Mouse (Mus musculus) heart, adult 2 months (tissue): ENCODE results near the gene Ppp1r12c. TPM values are rescaled to one million over a fixed set of nuclear protein-coding genes. Genes with fewer than 3 reads are reported as not detected.
"Not testable (repeated sequence)": the region's sequence is repeated elsewhere in the genome, so short reads cannot be mapped to it uniquely, and the experiment has no call there.

Experiments used
- DNase-seq, 2 experiments: peaks; one replicate each; pipeline ENCODE4 v3.0.0; 2021
- H3K27ac ChIP-seq: fragments of 200-600 bp; 2 replicates; pipeline ENCODE4 v1.8.1; 2022
- H3K27me3 ChIP-seq: fragments of 200-500 bp; 2 replicates; pipeline ENCODE4 v1.6.1; 2012; ENCODE audit warnings: mild to moderate bottlenecking, low read length, inconsistent platforms, mixed read lengths; ENCODE audit not compliant: control insufficient read depth, insufficient read depth
- H3K36me3 ChIP-seq: fragments of 200-500 bp; 2 replicates; pipeline ENCODE4 v1.6.1; 2012; ENCODE audit warnings: low read length, inconsistent platforms; ENCODE audit not compliant: control insufficient read depth, insufficient read depth
- H3K4me1 ChIP-seq: fragments of 200-500 bp; 2 replicates; pipeline ENCODE4 v1.6.1; 2011; ENCODE audit warnings: low read length; ENCODE audit not compliant: control insufficient read depth, insufficient read depth
- H3K4me3 ChIP-seq: fragments of 200-600 bp; 2 replicates; pipeline ENCODE4 v1.8.1; 2022
- H3K79me2 ChIP-seq: fragments of 200-500 bp; replicated peaks from 2 replicates; pipeline ENCODE4 v1.6.1; 2012; ENCODE audit warnings: mild to moderate bottlenecking, inconsistent platforms, low read length, moderate library complexity, mixed read lengths; ENCODE audit not compliant: control insufficient read depth, insufficient read depth
- H3K9ac ChIP-seq: fragments of 200-500 bp; 2 replicates; pipeline ENCODE4 v1.6.1; 2012; ENCODE audit warnings: low read depth, mild to moderate bottlenecking, control low read depth, inconsistent platforms, low read length, mixed read lengths
- CTCF ChIP-seq: fragments of 200-600 bp; IDR thresholded peaks from 2 replicates; pipeline ENCODE4 v1.8.1; 2022; ENCODE audit warnings: antibody characterized with exemption, mild to moderate bottlenecking, moderate library complexity
- EP300 ChIP-seq: fragments of 200-500 bp; IDR thresholded peaks from 2 replicates; pipeline ENCODE4 v1.6.1; 2011; ENCODE audit warnings: low read depth, low read length, control low read depth; ENCODE audit not compliant: insufficient read depth
- POLR2A ChIP-seq: fragments of 200-500 bp; IDR thresholded peaks from 2 replicates; pipeline ENCODE4 v1.6.1; 2011; ENCODE audit warnings: mild to moderate bottlenecking, low read depth, low read length, control low read depth; ENCODE audit not compliant: insufficient read depth
- WGBS: fragments of 180-500 bp; shearing (Covaris S2); methylation state at CpG from one replicate; pipeline ENCODE4 v1.1.7; 2018; 5-methylcytosine and 5-hydroxymethylcytosine counted together
- intact Hi-C: fragments of 180-260 bp; cut with DNase I; formaldehyde crosslinking; loops from one replicate; pipeline ENCODE4 v1.15.1; 2025
- polyA plus RNA-seq: library from polyadenylated mRNA; depleted of rRNA; stranded (reverse); fragments of >200 nt; gene quantifications from 2 replicates; pipeline ENCODE4 v1.2.3, GENCODE M21; 2012
- total RNA-seq, 2 experiments: library from RNA; stranded (reverse); gene quantifications; 2 replicates each; pipeline ENCODE4 v1.2.3; 2021

Gene Ppp1r12c
- total and polyA plus RNA-seq, 3 experiments = 47.0 to 67.1 (median 62.4) TPM

DNA sequence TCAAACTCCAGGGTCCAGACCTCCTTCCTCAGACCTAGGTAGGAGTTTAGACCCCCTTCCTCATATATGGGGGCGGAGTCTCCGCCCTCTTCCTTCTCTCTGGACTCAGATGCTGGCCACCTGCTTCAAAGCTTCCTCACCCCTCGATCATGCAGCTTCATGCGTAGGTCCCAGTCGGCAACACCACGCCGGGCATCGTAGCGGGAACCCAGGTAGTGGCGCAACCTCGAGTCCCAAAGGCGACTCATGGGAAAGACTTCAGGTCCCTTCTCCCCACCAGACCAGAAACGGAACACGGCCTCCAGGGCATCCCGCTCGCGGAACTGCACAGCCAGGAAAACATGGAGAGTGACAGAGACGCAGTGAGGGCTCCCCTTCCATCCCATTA is 25.8 kb upstream of the Ppp1r12c start:
- H3K27me3 ChIP-seq = no peaks in the 10 kb centered on the region
- 55% methylated on average over 18 of the region's 18 CpGs for WGBS
- intact Hi-C loops = no loop called here

DNA sequence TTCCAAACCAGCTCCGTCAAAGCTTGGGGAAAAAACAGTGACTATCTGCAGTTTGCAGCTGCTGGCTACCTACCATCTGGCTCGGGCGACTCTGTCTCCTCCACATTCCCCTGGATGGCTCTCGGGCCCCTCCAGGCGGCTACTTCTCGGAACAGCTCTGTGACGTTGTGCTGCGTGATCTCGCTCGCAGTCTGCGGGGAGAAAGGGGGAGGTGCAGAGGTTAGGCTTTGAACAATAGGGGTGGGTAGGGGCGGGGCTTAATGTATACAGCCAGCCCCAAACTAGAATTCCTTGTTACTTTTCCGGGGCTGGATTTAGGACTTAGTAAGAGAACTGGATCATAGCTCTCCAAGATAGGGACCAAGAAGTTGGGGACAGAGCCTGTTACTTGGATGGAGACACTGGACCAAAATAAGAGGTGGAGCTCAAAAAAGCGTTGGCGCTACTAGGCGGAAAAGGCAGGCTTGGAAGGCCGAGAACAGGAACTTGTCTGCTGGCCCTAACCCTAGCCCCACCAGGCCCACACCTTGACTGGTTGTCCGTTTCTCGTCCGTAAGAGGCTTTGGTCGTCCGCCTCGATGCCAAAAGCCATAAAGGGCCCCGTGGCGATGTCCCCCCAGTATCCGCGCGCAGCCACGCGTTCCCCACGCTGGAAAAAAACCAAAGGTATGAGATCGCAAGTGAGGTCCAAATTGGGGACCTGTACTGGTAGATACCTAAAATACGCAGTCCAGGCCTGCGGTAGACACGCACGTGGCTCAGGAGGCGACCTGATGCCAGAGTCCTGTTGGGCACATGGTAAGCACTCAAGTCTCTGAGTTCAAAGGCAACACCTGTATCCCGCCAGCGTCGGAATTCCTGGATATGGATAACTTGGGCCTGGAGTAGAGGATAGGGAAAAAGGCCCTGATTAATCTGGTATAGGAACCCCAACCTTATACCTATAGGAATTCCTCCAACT is 25.1 kb upstream of the Ppp1r12c start:
- Histone ChIP-seq H3K27me3 (no peaks in the 10 kb centered on the region), H3K4me3 (peak overlapping the region; percentile 36), H3K9ac (peak overlapping the region; percentile 64), H3K36me3 (no peaks in the 10 kb centered on the region), H3K4me1 (peaks cover 2% of the 10 kb centered on the region; the same call in 1 of the 2 replicates), H3K27ac (peak overlapping the region; percentile 64), H3K79me2 (no peaks in the 10 kb centered on the region)
- WGBS = 22% methylated on average over 40 of the region's 40 CpGs
- intact Hi-C loops = no loop called here
- DNase-seq = peak; percentile 82 to 85
- TF ChIP-seq CTCF = peak; percentile 80
- TF ChIP-seq POLR2A = peak; percentile 55; the same call in 1 of the 2 replicates
- TF ChIP-seq EP300 = peak; percentile 66

More for the DNA sequence above, 25.8 kb upstream of the Ppp1r12c start:
- no peak for DNase-seq
- Histone ChIP-seq H3K79me2 (no peaks in the 10 kb centered on the region), H3K36me3 (no peaks in the 10 kb centered on the region), H3K4me3 (no peak overlapping the region), H3K4me1 (peaks cover 2% of the 10 kb centered on the region; the same call in 1 of the 2 replicates), H3K9ac (no peak overlapping the region), H3K27ac (no peak overlapping the region)
- TF ChIP-seq POLR2A (no peak), CTCF (no peak), EP300 (no peak)

- not testable (repeated sequence) for H3K36me3 ChIP-seq, H3K79me2 ChIP-seq, H3K4me1 ChIP-seq, H3K27me3 ChIP-seq
- intact Hi-C loops = loop anchor here (2.0 kb wide), 1 partner anchor 92 kb away; no protein-coding TSS in a partner anchor
- Histone ChIP-seq H3K4me3 (peak within 1 kb of the TSS; percentile 10; the same call in 1 of the 2 replicates), H3K27ac (peak within 1 kb of the TSS; percentile 98), H3K9ac (peak within 1 kb of the TSS; percentile 63)
- WGBS = 60% methylated on average over 15 of the region's 15 CpGs
- DNase-seq = peak; percentile 59 to 61
- 0 out of 2 replicates have a peak, but pooled peaks have one; percentile 67 for TF ChIP-seq EP300
- TF ChIP-seq CTCF = peak; percentile 80
These were observed 22.9 kb upstream of the Ppp1r12c start, which contains the start of gene Tnni3 for GRCm38 (mm10) chr7:4524212-4524922. Gene Tnni3, minus strand, starts transcription at chr7:4524229.

- TF ChIP-seq POLR2A (peak; percentile 47; the same call in 1 of the 2 replicates), EP300 (no peak), CTCF (no peak)
- Histone ChIP-seq H3K27me3 (no peaks in the 10 kb centered on the region), H3K9ac (peak overlapping the region; percentile 63), H3K27ac (peak overlapping the region; percentile 98), H3K4me1 (peaks cover 2% of the 10 kb centered on the region; the same call in 1 of the 2 replicates), H3K4me3 (peak overlapping the region; percentile 10; the same call in 1 of the 2 replicates), H3K36me3 (no peaks in the 10 kb centered on the region), H3K79me2 (no peaks in the 10 kb centered on the region)
- 64% methylated on average over 33 of the region's 33 CpGs for WGBS
- DNase-seq = no peak
- intact Hi-C loops = loop anchor here (2.0 kb wide), 1 partner anchor 91 kb away; no protein-coding TSS in a partner anchor
These were observed 22.0 kb upstream of the Ppp1r12c start for GRCm38 (mm10) chr7:4523205-4524130.

DNA sequence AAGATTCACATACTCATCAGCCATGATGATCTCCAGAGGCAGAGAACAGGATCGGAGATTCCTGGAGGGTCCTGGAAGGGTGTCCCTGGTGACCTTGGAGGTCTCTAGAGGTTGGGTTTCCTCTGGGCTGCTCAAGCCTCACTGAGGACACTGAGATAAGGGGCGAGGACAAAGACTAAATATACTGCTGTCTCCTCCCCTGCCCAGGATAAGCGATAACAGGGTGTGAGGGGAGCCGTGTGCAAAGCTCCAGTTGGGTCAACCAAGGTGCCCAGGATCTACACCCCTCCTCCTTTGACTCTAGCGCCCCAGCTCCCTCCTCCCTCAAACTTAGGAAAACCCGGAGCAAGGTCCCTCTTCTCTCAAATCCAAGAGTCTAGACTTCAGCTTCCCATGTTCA is 20.8 kb upstream of the Ppp1r12c start:
- Histone ChIP-seq H3K4me1 (peaks cover 3% of the 10 kb centered on the region; the same call in 1 of the 2 replicates), H3K79me2 (no peaks in the 10 kb centered on the region), H3K9ac (peak overlapping the region; percentile 91), H3K4me3 (peak overlapping the region; percentile 60), H3K27me3 (no peaks in the 10 kb centered on the region), H3K36me3 (no peaks in the 10 kb centered on the region), H3K27ac (peak overlapping the region; percentile 98)
- intact Hi-C loops = no loop called here
- DNase-seq = peak; percentile 50 to 73
- peak; percentile 97 for TF ChIP-seq POLR2A
- TF ChIP-seq EP300 = peak; percentile 91; the same call in 1 of the 2 replicates
- TF ChIP-seq CTCF = no peak
- 39% methylated on average over 6 of the region's 6 CpGs for WGBS
